Mouse (Mus musculus) bone marrow, adult 2 months (tissue): ENCODE results near the gene Tarm1. TPM values are rescaled to one million over a fixed set of nuclear protein-coding genes. Genes with fewer than 3 reads are reported as not detected.

ENCODE experiments used
- H3K27ac ChIP-seq: fragments of 200-500 bp; 2 replicates; pipeline ENCODE4 v1.5.1; 2012; ENCODE audit warnings: low read depth, mild to moderate bottlenecking, control low read depth, inconsistent platforms, low read length; ENCODE audit not compliant: control insufficient read depth, poor library complexity, insufficient read depth
- H3K4me1 ChIP-seq: fragments of 200-500 bp; 2 replicates; pipeline ENCODE4 v1.6.1; 2011; ENCODE audit warnings: low read length; ENCODE audit not compliant: control insufficient read depth, insufficient read depth
- H3K4me3 ChIP-seq: fragments of 200-500 bp; replicated peaks from 2 replicates; pipeline ENCODE3; 2011; ENCODE audit warnings: mild to moderate bottlenecking, low read depth, low read length, control low read depth; ENCODE audit not compliant: control insufficient read depth
- CTCF ChIP-seq: fragments of 200-500 bp; IDR thresholded peaks from 2 replicates; pipeline ENCODE4 v1.5.1; 2011; ENCODE audit warnings: low read length, control low read depth; ENCODE audit not compliant: control insufficient read depth, insufficient read depth
- POLR2A ChIP-seq: fragments of 200-500 bp; IDR thresholded peaks from 2 replicates; pipeline ENCODE4 v1.6.1; 2011; ENCODE audit warnings: low read depth, mild to moderate bottlenecking, control low read depth, low read length, borderline replicate concordance; ENCODE audit not compliant: control insufficient read depth
- WGBS: fragments of 180-500 bp; shearing (Covaris S2); methylation state at CpG from one replicate; pipeline ENCODE4 v1.1.7; 2018; 5-methylcytosine and 5-hydroxymethylcytosine counted together
- polyA plus RNA-seq: library from polyadenylated mRNA; stranded (reverse); fragments of >200 nt; gene quantifications from 2 replicates; pipeline ENCODE4 v1.2.4, GENCODE M21; 2011; ENCODE audit warnings: low replicate concordance; ENCODE audit not compliant: missing spikeins, insufficient read depth, insufficient read length

The Tarm1 gene
- polyA plus RNA-seq, 1 experiment, result 11.9 TPM

DNA sequence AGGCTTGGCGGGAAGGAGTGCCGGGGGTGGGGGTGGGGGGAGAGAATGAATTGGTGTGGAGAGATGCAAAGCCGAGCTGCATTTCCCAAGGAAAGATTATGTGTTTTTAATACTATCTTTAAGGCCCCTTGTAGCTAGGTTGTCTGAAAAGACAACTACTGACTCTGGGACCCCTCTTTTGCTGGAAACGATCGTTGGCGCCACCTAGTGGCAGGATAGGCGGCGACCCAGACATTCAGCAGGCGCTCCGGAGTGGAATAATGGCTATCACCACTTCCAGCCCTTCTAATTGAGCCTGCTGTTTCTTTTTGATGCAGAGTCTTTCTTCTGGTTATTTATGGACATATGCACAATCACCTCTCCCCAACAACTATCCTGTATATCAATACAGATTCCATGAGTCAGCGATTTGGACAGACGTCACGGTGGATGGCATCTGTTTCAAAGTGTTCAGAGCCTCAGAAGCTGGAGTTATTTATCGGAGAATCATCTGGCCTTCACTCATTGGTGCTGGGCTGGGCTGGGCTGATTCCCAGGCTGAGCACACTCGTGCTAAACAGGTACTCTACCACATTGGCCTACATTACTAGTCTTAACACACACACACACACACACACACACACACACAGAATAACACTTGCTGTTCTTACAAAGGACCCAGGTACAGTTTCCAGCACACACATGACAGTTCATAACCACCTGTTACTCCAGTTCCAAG, 53.5 kb downstream of the Tarm1 start:
- TF ChIP-seq CTCF (peak; percentile 76), POLR2A (no peak)
- WGBS, result 27% methylated on average over 15 of the region's 15 CpGs
- H3K4me3 ChIP-seq, result no peak overlapping the region
- peaks cover under 1% of the 10 kb centered on the region; the same call in 1 of the 2 replicates for H3K4me1 ChIP-seq
- H3K27ac ChIP-seq, result no peak overlapping the region

DNA sequence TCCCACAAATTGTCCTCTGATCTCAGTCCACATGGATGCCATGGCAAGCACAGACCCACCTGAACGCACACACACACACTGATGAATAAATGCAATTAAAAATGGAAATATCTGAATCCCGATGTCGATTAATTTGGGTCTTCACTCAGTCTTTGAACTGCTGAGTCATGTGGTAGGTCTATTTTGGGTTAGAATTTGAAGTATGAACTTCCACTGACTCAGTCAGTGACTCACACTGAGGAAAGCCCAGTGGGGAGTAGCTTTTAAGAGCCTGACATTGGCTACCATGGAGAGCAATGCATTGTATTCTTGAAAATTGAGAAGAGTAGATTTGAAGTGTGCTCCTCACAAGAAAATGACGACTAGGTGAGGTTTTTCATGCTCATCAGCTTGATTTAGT, 55.4 kb downstream of the Tarm1 start:
- Histone ChIP-seq H3K4me1 (peaks cover 3% of the 10 kb centered on the region; the same call in 1 of the 2 replicates), H3K27ac (no peak overlapping the region), H3K4me3 (no peak overlapping the region)
- 61% methylated on average over 4 of the region's 4 CpGs for WGBS
- TF ChIP-seq POLR2A (no peak), CTCF (no peak)

- no peak overlapping the region for H3K4me3 ChIP-seq
- no peak for TF ChIP-seq CTCF
- TF ChIP-seq POLR2A, result no peak
- peaks cover 6% of the 10 kb centered on the region; the same call in 1 of the 2 replicates for H3K4me1 ChIP-seq
- no peak overlapping the region for H3K27ac ChIP-seq
- 71% methylated on average over 3 of the region's 3 CpGs for WGBS
Observed at GRCm38 (mm10) chr7:3446584-3446983, 55.8 kb downstream of the Tarm1 start.

- Histone ChIP-seq H3K4me3 (no peak overlapping the region), H3K27ac (no peak overlapping the region), H3K4me1 (peaks cover 7% of the 10 kb centered on the region; the same call in 1 of the 2 replicates)
- 17% methylated on average over 3 of the region's 3 CpGs for WGBS
- TF ChIP-seq CTCF (no peak), POLR2A (no peak)
Observed at GRCm38 (mm10) chr7:3444678-3445077, 57.7 kb downstream of the Tarm1 start.

DNA sequence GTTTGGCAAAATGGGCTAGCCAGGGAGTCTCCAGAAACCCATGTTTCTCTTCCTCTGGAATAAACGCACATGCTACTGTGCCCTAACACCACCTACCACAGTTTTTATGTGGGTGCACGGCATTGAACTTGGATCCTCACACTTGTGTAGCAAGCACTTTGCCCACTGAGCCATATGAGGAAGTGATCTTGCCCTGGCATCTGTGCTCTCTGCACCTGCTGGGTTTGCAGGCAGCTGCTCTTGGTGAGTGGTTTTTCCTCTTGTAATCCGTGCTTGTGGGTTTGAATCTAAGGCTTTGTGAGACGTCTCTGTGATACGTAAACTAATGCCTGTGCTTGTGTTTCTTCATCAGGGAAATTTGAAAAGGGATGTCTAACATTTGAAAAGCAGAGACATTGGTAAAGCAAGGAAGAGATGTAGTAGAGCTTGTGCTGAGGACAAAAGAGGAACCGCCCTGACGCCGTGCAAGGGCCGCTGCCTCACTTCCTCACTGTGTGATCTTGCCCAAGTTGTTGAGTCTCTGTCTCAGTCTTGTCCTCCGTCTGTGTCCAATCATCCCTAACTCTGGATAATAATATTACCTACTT, 59.9 kb downstream of the Tarm1 start:
- WGBS, result 8% methylated on average over 10 of the region's 10 CpGs
- TF ChIP-seq CTCF, result no peak
- TF ChIP-seq POLR2A, result no peak
- Histone ChIP-seq H3K4me3 (no peak overlapping the region), H3K4me1 (peaks cover 7% of the 10 kb centered on the region; the same call in 1 of the 2 replicates), H3K27ac (peak overlapping the region; percentile 46; the same call in 1 of the 2 replicates)

DNA sequence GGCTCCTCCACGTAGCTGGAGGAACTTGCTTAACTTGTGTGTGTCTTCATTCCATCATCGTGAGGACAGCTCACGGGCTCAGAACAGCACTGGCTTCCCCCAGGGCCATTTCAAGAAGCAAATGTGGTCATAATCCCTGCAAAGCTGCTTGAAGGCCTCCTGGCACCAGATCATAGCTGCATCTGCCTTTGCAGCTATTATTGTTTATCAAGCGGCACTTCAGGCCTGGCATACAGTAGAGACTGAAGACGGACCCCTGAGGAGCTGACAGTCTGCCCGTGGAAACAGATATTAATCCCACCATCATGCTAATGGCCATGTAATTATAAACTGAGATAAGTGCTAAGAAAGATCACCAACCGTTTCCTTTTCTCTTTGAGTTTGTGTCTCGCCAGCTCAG, 61.9 kb downstream of the Tarm1 start:
- WGBS, result 64% methylated on average over 8 of the region's 8 CpGs
- H3K27ac ChIP-seq, result no peak overlapping the region
- H3K4me3 ChIP-seq, result no peak overlapping the region
- H3K4me1 ChIP-seq, result peaks cover 7% of the 10 kb centered on the region; the same call in 1 of the 2 replicates
- TF ChIP-seq POLR2A, result no peak
- TF ChIP-seq CTCF, result no peak

DNA sequence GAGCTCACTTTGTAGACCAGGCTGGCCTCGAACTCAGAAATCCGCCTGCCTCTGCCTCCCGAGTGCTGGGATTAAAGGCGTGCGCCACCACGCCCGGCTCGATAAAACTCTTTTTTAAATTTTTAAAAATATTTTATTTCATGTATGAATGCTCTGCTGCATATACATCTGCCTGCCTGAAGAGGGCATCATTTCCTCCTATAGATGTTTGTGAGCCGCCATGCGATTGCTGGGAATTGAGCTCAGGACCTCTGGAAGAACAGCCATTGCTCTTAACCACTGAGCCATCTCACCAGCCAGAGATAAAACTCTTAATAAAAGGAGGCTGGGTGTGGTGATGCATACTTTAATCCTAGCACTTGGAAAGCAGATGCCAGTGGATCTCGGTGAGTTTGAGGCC, 62.4 kb downstream of the Tarm1 start:
- Histone ChIP-seq H3K27ac (no peak overlapping the region), H3K4me3 (no peak overlapping the region), H3K4me1 (peaks cover 7% of the 10 kb centered on the region; the same call in 1 of the 2 replicates)
- 82% methylated on average over 11 of the region's 11 CpGs for WGBS
- TF ChIP-seq CTCF (no peak), POLR2A (no peak)

GRCm38 (mm10) chr7:3437941-3438340, 64.5 kb downstream of the Tarm1 start:
- no peak for TF ChIP-seq CTCF
- no peak for TF ChIP-seq POLR2A
- WGBS, result 56% methylated on average over 5 of the region's 5 CpGs

More at GRCm38 (mm10) chr7:3437941-3438340, 64.5 kb downstream of the Tarm1 start:
- Histone ChIP-seq H3K4me3 (no peak overlapping the region), H3K27ac (no peak overlapping the region), H3K4me1 (peaks cover 4% of the 10 kb centered on the region; the same call in 1 of the 2 replicates)

Other genes starting within 250 kb of the Tarm1 start
- 8.6 and 19.7 TPM in 2 replicates for gene Myadm, start 213.5 kb downstream of the Tarm1 start, polyA plus RNA-seq
- 1.1 and 3.2 TPM in 2 replicates for gene Prkcg, start 213.4 kb downstream of the Tarm1 start, polyA plus RNA-seq
- 0.74 and 2.0 TPM in 2 replicates for gene Cacng7, start 169.7 kb downstream of the Tarm1 start, polyA plus RNA-seq
- not detected in 2 replicates for gene Cacng8, start 111.9 kb downstream of the Tarm1 start, polyA plus RNA-seq
- gene Cacng6, start 78.4 kb downstream of the Tarm1 start, polyA plus RNA-seq, result not detected in 2 replicates
- gene Oscar, start 113.5 kb upstream of the Tarm1 start, polyA plus RNA-seq, result 1.1 TPM in 1 of 2 replicates, not detected in the other
- 372 and 377 TPM in 2 replicates for gene Ndufa3, start 114.7 kb upstream of the Tarm1 start, polyA plus RNA-seq
- 12.2 and 42.0 TPM in 2 replicates for gene Tfpt, start 127.3 kb upstream of the Tarm1 start, polyA plus RNA-seq
- gene Prpf31, start 127.4 kb upstream of the Tarm1 start, polyA plus RNA-seq, result 26.4 and 45.2 TPM in 2 replicates
- 72.1 and 112 TPM in 2 replicates for gene Cnot3, start 142.6 kb upstream of the Tarm1 start, polyA plus RNA-seq
- gene Leng1, start 163.2 kb upstream of the Tarm1 start, polyA plus RNA-seq, result 5.5 and 9.8 TPM in 2 replicates
- gene Tmc4, start 174.9 kb upstream of the Tarm1 start, polyA plus RNA-seq, result 16.0 and 39.8 TPM in 2 replicates
- 23.8 and 25.8 TPM in 2 replicates for gene Tsen34, start 190.2 kb upstream of the Tarm1 start, polyA plus RNA-seq
- gene Mboat7, start 190.9 kb upstream of the Tarm1 start, polyA plus RNA-seq, result 19.5 and 43.5 TPM in 2 replicates
- 3,380 and 3,507 TPM in 2 replicates for gene Rps9, start 201.4 kb upstream of the Tarm1 start, polyA plus RNA-seq
- 41.4 and 143 TPM in 2 replicates for gene Pirb, start 217.8 kb upstream of the Tarm1 start, polyA plus RNA-seq